Mouse (Mus musculus) liver, embryonic 15.5 days (tissue): ENCODE measurements around the gene Itpr2. TPM values are rescaled to one million over a fixed set of nuclear protein-coding genes. Genes with fewer than 3 reads are reported as not detected.

Source experiments
- ATAC-seq: fragments of 200-750 bp; cut with Nextera tagmentation; 2 replicates; pipeline ENCODE4 v1.8.0; 2017; ENCODE audit warnings: moderate number of reproducible peaks, mild to moderate bottlenecking, moderate library complexity; ENCODE audit not compliant: insufficient read depth
- H3K27ac ChIP-seq: fragments of 300-500 bp; sonication (generic); replicated peaks from 2 replicates; pipeline ENCODE4 v1.5.1; 2015; ENCODE audit warnings: mild to moderate bottlenecking, inconsistent platforms
- H3K27me3 ChIP-seq: fragments of 300-500 bp; sonication (generic); 2 replicates; pipeline ENCODE4 v1.6.1; 2015; ENCODE audit warnings: mild to moderate bottlenecking, inconsistent platforms
- H3K36me3 ChIP-seq: fragments of 300-500 bp; sonication (generic); replicated peaks from 2 replicates; pipeline ENCODE4 v1.6.1; 2015; ENCODE audit warnings: moderate library complexity, mild to moderate bottlenecking, inconsistent platforms
- H3K4me1 ChIP-seq: fragments of 300-500 bp; sonication (generic); replicated peaks from 2 replicates; pipeline ENCODE4 v1.6.1; 2015; ENCODE audit warnings: inconsistent platforms
- H3K4me2 ChIP-seq: fragments of 300-500 bp; sonication (generic); 2 replicates; pipeline ENCODE4 v1.6.1; 2015; ENCODE audit warnings: moderate library complexity, mild to moderate bottlenecking, inconsistent platforms
- H3K4me3 ChIP-seq: fragments of 300-500 bp; sonication (generic); replicated peaks from 2 replicates; pipeline ENCODE4 v1.5.1; 2015; ENCODE audit warnings: mild to moderate bottlenecking, inconsistent platforms
- H3K9ac ChIP-seq: fragments of 300-500 bp; sonication (generic); 2 replicates; pipeline ENCODE4 v1.6.1; 2015; ENCODE audit warnings: moderate library complexity, mild to moderate bottlenecking, inconsistent platforms
- H3K9me3 ChIP-seq: fragments of 300-500 bp; sonication (generic); replicated peaks from 2 replicates; pipeline ENCODE4 v1.6.1; 2016; ENCODE audit warnings: inconsistent platforms
- WGBS: fragments of 180-500 bp; shearing (Covaris S2); methylation state at CpG from one replicate; pipeline ENCODE4 v1.1.7; 2015; ENCODE audit warnings: mixed read lengths; ENCODE audit not compliant: insufficient replicate concordance; 5-methylcytosine and 5-hydroxymethylcytosine counted together
- polyA plus RNA-seq: library from polyadenylated mRNA; unstranded; fragments of >200 nt; fragmentation: Nextera tagmentation; extraction: Ambion mirVana; gene quantifications from 2 replicates; pipeline ENCODE4 v1.2.1, GENCODE M21; 2015

Gene Itpr2
- polyA plus RNA-seq, 1 experiment from 2014 or later = 4.2 TPM

DNA sequence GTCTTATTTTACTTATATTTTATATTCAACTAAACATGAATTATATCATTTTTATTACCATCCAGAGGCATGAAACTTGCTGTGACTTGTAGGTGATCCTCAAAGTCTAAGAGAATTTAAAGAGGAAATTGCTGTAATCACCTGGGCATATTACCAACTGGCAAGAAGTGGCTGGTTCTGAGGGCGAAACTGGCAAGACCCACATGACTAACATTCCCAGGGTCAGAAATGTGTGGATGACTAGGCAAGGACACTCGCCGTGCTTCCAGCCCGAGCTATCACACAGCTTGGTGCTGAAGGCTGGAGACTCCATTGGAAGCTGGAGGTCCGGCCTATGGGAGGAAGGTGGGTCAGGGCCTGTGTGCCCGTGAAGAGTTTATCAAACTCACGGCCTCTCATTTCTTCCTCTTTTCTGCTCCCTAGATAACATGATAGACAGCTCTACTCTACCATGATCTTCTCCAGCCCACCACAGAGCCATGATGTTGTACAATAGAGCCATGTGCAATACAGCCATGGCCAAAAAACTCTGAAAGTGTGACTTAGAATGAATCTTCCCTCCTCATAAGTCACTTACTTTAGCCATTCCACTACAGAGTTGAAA lies 306.1 kb downstream of the Itpr2 start:
- Histone ChIP-seq H3K4me1 (no peaks in the 10 kb centered on the region), H3K9me3 (no peaks in the 10 kb centered on the region), H3K27me3 (no peaks in the 10 kb centered on the region), H3K4me3 (no peak overlapping the region), H3K36me3 (no peaks in the 10 kb centered on the region), H3K4me2 (no peak overlapping the region), H3K27ac (no peak overlapping the region), H3K9ac (no peak overlapping the region)
- WGBS = 57% methylated on average over 7 of the region's 7 CpGs
- ATAC-seq = no peak

DNA sequence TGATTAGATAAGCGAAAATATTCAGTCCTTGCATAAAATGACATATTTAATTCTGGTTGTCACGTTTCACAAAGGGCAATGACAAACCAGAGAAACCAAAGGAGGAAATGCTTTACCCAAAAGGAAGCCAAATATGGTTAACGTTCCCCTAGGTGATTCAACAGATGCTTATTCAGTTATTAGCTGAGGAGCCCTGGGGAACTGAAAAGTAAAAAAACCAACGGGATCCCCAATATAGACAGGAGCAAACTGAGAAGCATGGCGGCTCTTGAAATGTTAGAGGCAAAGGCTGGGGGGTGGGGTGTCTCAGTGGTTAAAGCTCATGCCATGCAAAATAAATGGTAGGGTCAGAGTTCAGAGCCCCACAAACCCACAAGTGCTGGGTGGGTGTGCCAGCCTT lies 310.1 kb downstream of the Itpr2 start:
- Histone ChIP-seq H3K4me3 (no peak overlapping the region), H3K27me3 (no peaks in the 10 kb centered on the region), H3K4me2 (no peak overlapping the region), H3K9ac (no peak overlapping the region), H3K36me3 (no peaks in the 10 kb centered on the region), H3K27ac (no peak overlapping the region), H3K4me1 (no peaks in the 10 kb centered on the region), H3K9me3 (no peaks in the 10 kb centered on the region)
- 27% methylated on average over 5 of the region's 5 CpGs for WGBS
- no peak for ATAC-seq

DNA sequence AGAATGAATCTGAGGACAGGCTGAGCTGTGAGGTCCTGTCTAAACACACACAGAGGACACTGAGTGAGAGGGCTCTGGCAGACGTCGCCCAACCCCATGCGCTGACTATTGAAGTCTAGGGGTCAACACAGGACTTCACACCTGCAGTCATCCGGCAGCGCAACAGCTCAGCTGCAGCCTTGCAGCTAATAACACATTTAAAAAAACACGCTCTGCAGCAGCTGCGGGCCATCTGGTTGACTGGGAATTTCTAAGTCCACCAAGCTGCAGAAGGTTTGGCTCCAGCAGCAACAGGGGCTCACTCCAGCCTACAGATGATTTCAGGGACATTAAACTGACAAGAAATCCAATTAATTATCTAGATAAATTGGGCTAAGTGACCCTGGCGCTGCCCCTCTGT lies 312.0 kb downstream of the Itpr2 start:
- no peaks in the 10 kb centered on the region for H3K4me1 ChIP-seq
- no peaks in the 10 kb centered on the region for H3K27me3 ChIP-seq
- H3K4me3 ChIP-seq = no peak overlapping the region
- 77% methylated on average over 8 of the region's 8 CpGs for WGBS
- H3K36me3 ChIP-seq = no peaks in the 10 kb centered on the region
- H3K9ac ChIP-seq = no peak overlapping the region
- H3K27ac ChIP-seq = no peak overlapping the region
- H3K9me3 ChIP-seq = no peaks in the 10 kb centered on the region
- H3K4me2 ChIP-seq = no peak overlapping the region
- no peak for ATAC-seq

- no peak overlapping the region for H3K4me2 ChIP-seq
- H3K36me3 ChIP-seq = no peaks in the 10 kb centered on the region
- WGBS = 57% methylated on average over 2 of the region's 2 CpGs
- H3K4me1 ChIP-seq = no peaks in the 10 kb centered on the region
- H3K27ac ChIP-seq = no peak overlapping the region
- no peaks in the 10 kb centered on the region for H3K27me3 ChIP-seq
- H3K9ac ChIP-seq = no peak overlapping the region
- H3K9me3 ChIP-seq = no peaks in the 10 kb centered on the region
- H3K4me3 ChIP-seq = no peak overlapping the region
- no peak for ATAC-seq
These were observed 316.5 kb downstream of the Itpr2 start for GRCm38 (mm10) chr6:146185532-146185931.

DNA sequence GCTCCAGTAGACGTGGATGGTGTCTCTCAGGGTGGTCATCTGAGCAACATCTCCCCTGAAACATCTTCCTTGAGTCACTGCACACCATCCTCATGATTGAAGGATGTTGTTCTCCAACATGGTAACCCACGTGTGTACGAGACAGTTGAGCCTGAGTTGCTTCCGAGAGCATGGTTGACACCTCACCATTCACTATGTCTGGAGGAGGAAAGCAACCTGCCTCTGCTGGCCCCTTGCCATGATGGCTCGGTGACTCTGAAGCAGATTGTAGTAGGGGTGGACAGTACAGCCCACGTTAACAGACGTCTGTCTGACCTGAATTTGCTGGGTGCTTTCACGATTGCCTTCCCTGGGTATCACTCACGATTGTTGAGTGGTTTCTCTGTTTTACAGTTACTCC lies 317.3 kb downstream of the Itpr2 start:
- ATAC-seq = no peak

GRCm38 (mm10) chr6:146174644-146175250 lies 327.3 kb downstream of the Itpr2 start:
- H3K27me3 ChIP-seq = no peaks in the 10 kb centered on the region
- ATAC-seq = no peak
- no peak overlapping the region for H3K9ac ChIP-seq
- H3K4me2 ChIP-seq = no peak overlapping the region
- WGBS = 73% methylated on average over 4 of the region's 4 CpGs
- H3K4me3 ChIP-seq = no peak overlapping the region
- H3K27ac ChIP-seq = no peak overlapping the region
- no peaks in the 10 kb centered on the region for H3K4me1 ChIP-seq
- H3K36me3 ChIP-seq = no peaks in the 10 kb centered on the region
- H3K9me3 ChIP-seq = no peaks in the 10 kb centered on the region

More for the DNA sequence above, 317.3 kb downstream of the Itpr2 start:
- WGBS = 71% methylated on average over 9 of the region's 9 CpGs
- H3K27me3 ChIP-seq = no peaks in the 10 kb centered on the region
- no peak overlapping the region for H3K9ac ChIP-seq
- H3K36me3 ChIP-seq = no peaks in the 10 kb centered on the region
- H3K27ac ChIP-seq = no peak overlapping the region
- H3K4me1 ChIP-seq = no peaks in the 10 kb centered on the region
- no peaks in the 10 kb centered on the region for H3K9me3 ChIP-seq
- no peak overlapping the region for H3K4me3 ChIP-seq
- H3K4me2 ChIP-seq = no peak overlapping the region

- no peak overlapping the region for H3K9ac ChIP-seq
- H3K9me3 ChIP-seq = no peaks in the 10 kb centered on the region
- peak overlapping the region; percentile 19 for H3K4me2 ChIP-seq
- H3K4me3 ChIP-seq = no peak overlapping the region
- H3K4me1 ChIP-seq = no peaks in the 10 kb centered on the region
- no peaks in the 10 kb centered on the region for H3K27me3 ChIP-seq
- 16% methylated on average over 14 of the region's 14 CpGs for WGBS
- no peaks in the 10 kb centered on the region for H3K36me3 ChIP-seq
- ATAC-seq = peak; percentile 48; the same call in 1 of the 2 replicates
- no peak overlapping the region for H3K27ac ChIP-seq
These were observed 331.4 kb downstream of the Itpr2 start for GRCm38 (mm10) chr6:146170603-146171051.

- 66% methylated on average over 5 of the region's 5 CpGs for WGBS
- no peak for ATAC-seq
These were observed 334.8 kb downstream of the Itpr2 start for GRCm38 (mm10) chr6:146167207-146167606.

DNA sequence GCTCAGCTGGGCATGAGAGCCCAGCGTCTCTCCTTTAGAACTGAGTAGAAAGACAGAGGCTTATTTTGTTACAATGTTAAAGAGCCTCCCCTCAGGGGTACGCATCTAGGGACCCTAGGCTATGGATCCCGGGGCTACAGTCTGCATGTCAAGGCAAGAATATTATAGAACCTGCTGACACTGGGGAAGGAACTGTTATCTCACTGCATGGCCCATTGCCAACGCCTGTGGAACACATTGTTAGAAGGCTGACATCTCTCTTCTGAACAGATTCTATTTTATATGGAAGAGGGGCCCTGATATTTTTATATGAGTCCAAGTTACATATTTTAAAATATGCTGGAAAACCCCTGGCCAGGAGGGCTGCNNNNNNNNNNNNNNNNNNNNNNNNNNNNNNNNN lies 342.4 kb downstream of the Itpr2 start:
- no peaks in the 10 kb centered on the region for H3K27me3 ChIP-seq
- 49% methylated on average over 4 of the region's 4 CpGs for WGBS

More at GRCm38 (mm10) chr6:146167207-146167606, 334.8 kb downstream of the Itpr2 start:
- Histone ChIP-seq H3K27ac (no peak overlapping the region), H3K4me1 (no peaks in the 10 kb centered on the region), H3K4me3 (no peak overlapping the region), H3K9ac (no peak overlapping the region), H3K4me2 (no peak overlapping the region), H3K27me3 (no peaks in the 10 kb centered on the region), H3K36me3 (no peaks in the 10 kb centered on the region), H3K9me3 (no peaks in the 10 kb centered on the region)

GRCm38 (mm10) chr6:146158717-146159116 lies 343.3 kb downstream of the Itpr2 start:
- no peak overlapping the region for H3K9ac ChIP-seq
- H3K4me3 ChIP-seq = no peak overlapping the region
- no peak for ATAC-seq
- H3K27me3 ChIP-seq = no peaks in the 10 kb centered on the region
- no peaks in the 10 kb centered on the region for H3K9me3 ChIP-seq
- WGBS = 84% methylated on average over 12 of the region's 12 CpGs
- no peaks in the 10 kb centered on the region for H3K36me3 ChIP-seq
- no peak overlapping the region for H3K4me2 ChIP-seq
- H3K4me1 ChIP-seq = no peaks in the 10 kb centered on the region
- H3K27ac ChIP-seq = no peak overlapping the region

More for the DNA sequence above, 342.4 kb downstream of the Itpr2 start:
- H3K4me3 ChIP-seq = no peak overlapping the region
- H3K4me1 ChIP-seq = no peaks in the 10 kb centered on the region
- H3K27ac ChIP-seq = no peak overlapping the region
- no peaks in the 10 kb centered on the region for H3K36me3 ChIP-seq
- ATAC-seq = no peak
- H3K9me3 ChIP-seq = no peaks in the 10 kb centered on the region
- no peak overlapping the region for H3K9ac ChIP-seq
- H3K4me2 ChIP-seq = no peak overlapping the region

DNA sequence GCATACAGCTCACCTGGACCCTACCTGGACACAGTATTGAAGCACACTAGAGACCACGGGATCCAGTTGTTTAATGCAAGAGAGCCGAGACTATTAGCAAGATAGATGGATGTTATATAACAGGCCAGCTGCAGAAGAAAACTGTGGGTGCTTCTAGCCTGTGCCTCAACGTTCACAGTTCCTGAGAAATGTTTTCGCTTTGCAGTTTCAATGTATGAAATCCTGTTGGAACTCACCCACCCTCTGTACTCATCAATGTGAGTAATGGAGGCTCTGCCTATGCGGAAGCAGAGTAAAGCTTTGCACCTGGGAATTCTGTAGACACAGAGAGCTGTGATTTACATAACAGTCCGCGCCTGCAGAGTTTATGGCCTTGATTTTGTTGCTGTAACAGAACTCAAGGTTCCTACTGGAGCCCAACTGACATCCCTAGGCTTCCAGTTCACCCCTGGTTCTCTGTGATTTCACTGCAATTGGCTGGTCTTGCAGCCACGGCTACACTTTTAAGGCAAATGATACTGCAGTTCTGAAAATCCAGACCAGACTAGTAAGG lies 344.0 kb downstream of the Itpr2 start:
- no peak overlapping the region for H3K4me3 ChIP-seq
- H3K27me3 ChIP-seq = no peaks in the 10 kb centered on the region
- WGBS = 65% methylated on average over 8 of the region's 8 CpGs
- H3K4me1 ChIP-seq = no peaks in the 10 kb centered on the region
- H3K4me2 ChIP-seq = no peak overlapping the region
- H3K9ac ChIP-seq = no peak overlapping the region
- no peaks in the 10 kb centered on the region for H3K36me3 ChIP-seq
- H3K9me3 ChIP-seq = no peaks in the 10 kb centered on the region
- ATAC-seq = no peak
- H3K27ac ChIP-seq = no peak overlapping the region
